Mouse (Mus musculus) T-helper 2 cell (primary cell): ENCODE measurements around the gene 4933407L21Rik.

ENCODE experiments used
- in situ Hi-C: fragments of 300-600 bp; cut with MboI, MseI; formaldehyde crosslinking; loops from one replicate; pipeline ENCODE4 v1.15.1; 2025; ENCODE audit warnings: high pct_unique_total_duplicates

4933407L21Rik gene

DNA sequence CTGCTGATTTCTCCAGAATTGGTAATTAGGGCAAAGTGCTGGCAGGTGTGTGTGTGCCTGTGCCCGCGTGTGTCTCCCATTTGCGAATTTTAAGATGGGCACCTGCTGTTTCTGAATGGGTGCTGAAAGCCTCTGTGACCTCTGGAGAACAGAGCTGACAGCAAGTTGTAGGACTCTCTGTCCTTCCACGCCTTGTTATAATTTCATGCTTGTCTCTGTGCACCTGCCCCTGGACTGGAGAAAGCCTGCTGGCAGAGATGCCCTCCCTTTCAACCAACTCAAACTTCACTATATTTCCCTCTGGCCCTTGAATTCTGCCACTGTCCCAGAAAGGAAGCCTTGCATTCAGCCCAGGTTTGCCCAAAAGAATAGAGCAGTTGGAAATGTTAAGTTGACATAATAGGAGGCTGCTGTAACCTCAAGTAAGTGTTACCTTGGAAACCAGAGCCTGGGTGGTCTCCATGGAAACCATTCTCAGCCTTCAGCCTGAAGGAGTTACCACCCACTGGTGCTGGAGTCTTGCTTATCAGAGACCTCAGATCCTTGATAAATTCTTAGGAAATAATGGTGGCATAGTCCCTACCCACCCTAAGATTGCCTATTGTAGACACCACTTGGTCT is 11.3 kb upstream of the 4933407L21Rik start:
- in situ Hi-C loops, result no loop called here

DNA sequence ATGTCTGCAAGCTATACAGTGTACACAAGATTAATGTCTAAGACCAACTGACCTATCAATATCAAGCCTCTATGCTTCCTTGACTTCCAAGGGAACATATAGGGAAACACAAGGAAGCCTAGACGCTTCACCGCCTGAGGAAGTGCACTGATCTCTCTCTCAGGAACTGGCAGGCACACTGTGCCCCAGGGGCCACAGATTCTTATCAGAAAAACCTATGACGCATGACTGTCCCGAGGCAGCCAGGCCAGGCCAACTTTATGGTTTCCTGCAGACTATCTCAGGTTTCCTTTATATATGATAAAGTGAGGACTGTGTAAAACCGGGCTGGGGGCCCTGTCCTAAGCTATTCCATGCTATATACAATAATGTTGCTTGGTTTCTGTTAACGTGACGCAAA is 8.7 kb upstream of the 4933407L21Rik start:
- in situ Hi-C loops, result loop anchor here (5.0 kb wide), 1 partner anchor 67 kb away; no protein-coding TSS in a partner anchor

DNA sequence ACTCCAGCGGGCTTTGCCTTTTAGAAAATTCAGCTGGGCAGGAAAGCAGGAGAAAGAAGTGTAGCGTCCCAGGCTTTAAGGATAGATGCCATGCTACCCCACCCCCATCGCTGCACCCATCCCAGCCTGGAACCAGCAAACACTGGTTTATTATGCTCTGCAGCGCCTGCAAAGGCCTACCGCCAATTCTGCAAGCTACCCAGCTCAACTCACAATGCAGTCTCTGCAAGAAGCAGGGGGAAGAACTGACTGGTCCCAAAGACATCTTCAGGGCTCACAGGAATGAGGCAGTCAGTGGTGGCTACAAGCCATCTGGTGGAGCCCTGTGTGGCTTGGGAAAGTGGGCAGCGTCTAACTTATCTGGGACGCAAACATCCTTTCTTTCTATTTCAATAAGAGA is 6.6 kb upstream of the 4933407L21Rik start:
- in situ Hi-C loops, result loop anchor here (5.0 kb wide), 1 partner anchor 69 kb away; no protein-coding TSS in a partner anchor

DNA sequence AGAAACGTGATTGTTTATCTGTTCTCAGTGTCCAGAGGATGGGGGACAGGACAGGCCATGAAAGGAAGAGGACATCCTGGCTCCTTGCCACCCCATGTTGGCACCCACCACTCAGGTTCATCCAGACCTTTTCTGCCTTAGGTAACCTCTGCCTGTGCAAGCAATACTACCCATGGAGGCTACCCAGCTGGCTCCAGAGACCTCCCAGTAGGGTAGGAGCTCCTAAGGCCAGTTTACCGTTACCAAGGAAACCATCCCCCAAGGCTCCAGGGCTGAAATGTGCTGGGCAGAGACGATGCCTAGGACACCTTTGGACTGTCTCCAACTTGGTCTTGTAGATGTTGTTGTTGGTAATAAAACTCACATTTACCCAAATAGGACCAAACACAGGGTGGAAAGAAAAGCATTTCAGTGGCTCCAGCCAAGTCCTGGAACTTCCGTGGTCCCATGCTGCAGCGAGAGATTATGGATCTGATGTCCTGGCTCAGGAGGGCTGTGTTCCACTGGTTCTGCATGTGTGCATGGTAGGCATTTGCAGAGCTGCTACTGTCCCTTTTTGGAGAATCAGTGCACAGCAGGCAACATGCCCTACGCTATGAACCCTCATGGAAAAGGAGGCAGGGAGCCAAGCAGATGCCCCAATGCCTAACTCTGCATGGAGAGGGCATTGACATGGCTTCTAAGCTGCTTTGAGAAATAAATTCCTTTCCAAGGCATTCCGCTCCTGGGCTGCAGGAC is 6.0 kb upstream of the 4933407L21Rik start:
- in situ Hi-C loops, result loop anchor here (5.0 kb wide), 1 partner anchor 70 kb away; no protein-coding TSS in a partner anchor

DNA sequence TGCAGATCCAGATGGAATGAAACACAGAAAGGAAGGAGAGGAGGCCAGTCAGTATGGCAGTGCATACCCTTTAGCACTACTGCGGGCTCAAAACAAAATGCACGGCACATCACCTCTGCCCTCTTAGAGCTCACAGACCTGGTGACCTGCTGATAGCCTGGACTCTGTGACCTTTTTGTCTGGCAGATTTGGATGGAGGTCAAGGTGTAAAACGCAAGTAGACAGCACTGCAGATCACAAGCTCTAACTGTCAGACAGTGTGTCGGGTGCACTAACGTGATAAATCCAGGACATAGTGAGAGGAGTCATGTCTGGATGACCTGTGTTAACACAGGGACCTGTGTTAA is 5.4 kb upstream of the 4933407L21Rik start:
- in situ Hi-C loops, result loop anchor here (5.0 kb wide), 1 partner anchor 71 kb away; no protein-coding TSS in a partner anchor

DNA sequence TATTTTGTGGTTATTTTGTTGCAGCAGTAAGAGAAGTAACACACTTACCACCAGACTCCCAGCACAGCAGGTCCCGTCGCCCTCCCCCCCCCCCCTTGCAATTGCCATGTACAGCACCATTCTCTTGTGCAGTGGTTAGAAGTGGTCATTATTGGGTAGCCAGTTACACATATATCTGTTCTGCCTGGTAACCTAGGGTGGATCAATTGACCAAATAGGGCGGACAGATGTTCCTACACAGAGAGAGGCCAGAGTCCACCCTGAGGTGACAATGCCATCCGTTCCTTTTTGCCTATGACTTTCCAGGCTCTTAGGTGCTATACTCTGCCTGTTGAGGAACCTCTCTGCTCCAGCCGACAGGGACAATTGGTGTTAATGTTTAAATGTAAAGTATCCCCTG is 3.1 kb upstream of the 4933407L21Rik start:
- in situ Hi-C loops, result no loop called here

DNA sequence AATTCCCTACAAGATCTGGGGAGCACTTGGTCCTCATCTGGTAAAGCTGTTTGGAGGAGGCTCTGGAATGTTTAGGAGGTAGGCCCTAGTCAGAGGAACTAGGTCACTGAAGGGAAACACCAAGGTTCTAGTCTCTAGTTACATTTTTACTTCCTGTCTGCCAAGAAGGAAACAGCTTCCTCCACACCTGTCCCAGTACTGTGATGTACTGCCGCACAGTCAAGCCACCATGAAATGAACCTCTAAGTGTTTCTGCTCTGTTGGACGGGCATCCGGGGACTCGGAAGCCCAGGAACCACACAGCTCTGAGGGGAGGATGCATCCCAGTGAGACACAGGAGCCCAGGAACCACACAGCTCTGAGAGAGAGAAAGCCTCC is 394 bp downstream of the 4933407L21Rik start:
- in situ Hi-C loops, result no loop called here

DNA sequence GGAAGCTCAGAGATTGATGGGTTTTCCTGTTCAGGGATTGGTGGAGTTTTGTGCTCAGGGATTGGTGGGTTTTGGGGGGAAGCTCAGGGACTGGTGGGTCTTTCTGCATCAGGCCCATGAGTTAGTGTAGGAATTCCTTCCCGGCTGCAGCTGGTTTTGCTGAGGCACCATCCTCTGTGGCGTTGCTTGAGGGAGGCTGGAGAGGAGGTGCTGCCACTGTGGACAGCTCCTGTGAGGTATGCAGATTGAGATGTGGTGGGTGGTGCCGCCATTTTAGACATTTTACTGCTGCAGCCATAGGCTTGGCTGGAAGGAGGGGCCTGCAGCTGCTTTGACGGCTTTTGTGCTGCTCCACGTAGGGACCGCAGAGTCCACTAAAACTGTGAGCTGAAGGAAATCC is 1.1 kb downstream of the 4933407L21Rik start:
- in situ Hi-C loops, result no loop called here

DNA sequence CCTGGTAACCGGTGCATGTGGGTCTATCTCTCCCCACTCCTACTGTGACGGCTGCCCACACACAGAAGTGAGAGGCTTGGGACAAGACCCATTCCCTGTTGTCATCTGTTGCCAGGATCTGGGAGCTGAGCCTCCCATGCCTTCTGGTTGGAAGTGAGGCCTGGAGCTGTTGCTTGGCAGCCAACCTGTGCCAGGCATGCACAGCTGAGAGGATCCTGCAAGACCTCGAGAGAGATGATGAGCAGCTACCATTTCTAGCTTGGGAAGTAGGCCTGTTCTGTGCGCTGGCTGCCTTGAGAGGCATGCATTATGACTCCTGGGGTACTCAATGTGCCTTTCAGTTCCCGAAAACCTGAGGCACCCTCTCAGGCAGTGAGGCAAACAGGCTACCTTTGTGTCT is 2.9 kb downstream of the 4933407L21Rik start:
- in situ Hi-C loops, result loop anchor here (5.0 kb wide), 1 partner anchor 76 kb away; no protein-coding TSS in a partner anchor

DNA sequence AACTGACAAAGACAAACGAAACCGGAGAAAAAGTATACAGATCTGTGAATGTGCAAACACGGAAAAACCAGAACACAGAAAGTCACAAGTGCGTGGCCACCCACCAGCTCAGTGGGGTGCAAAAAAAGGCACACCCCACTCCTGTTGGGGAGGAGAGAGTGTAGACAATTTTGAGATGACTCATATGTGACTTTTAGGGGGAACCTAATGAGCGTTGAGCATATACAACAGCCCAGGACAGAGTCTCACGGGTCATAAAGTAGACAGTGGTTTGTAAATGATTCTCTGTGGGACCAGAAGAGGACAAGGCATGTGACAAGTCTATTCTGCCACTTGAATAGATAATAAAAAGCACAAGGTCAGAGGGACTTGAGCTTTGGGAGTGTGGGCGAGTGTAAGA is 4.9 kb downstream of the 4933407L21Rik start:
- in situ Hi-C loops, result loop anchor here (5.0 kb wide), 1 partner anchor 74 kb away; no protein-coding TSS in a partner anchor

DNA sequence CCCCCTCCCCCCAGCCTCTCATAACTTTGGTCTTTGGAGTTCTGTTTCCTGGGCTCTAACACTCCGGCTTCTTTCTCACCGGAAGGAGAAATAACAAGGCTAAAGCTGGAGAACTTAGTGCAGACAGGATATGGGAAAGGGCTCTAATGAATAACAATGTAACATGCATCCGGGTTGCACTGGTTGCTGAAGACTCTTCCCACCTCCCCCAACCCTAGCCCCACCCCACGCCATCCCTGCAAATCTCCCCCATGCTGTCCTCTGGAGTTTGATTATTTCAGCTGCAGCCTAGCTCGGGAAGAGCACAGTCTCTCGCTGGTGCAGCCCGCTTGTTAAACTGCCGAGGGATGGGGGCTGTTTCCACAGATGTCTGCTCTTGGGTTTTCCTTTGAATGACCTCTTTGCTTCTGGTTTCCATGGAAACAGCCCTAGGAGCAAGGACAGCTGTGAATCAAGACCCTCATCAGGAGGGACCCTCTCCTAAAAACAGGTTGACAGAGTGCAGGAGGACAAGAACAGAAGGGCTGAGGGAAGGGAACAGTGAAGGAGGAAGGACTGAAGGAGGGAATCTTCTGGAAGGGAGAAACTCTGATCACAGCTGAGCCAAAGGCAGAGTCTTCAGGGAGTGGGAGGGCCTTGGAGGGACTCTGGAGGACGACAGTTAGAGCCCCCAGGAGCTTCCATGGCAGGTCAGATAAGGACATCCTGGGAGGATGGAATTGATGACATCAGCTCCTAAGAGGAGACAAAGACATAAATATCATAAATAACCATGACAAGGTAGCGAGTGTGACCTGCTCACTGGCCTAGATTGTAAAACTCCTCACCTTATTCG is 5.6 kb downstream of the 4933407L21Rik start:
- in situ Hi-C loops, result loop anchor here (5.0 kb wide), 1 partner anchor 73 kb away; no protein-coding TSS in a partner anchor

DNA sequence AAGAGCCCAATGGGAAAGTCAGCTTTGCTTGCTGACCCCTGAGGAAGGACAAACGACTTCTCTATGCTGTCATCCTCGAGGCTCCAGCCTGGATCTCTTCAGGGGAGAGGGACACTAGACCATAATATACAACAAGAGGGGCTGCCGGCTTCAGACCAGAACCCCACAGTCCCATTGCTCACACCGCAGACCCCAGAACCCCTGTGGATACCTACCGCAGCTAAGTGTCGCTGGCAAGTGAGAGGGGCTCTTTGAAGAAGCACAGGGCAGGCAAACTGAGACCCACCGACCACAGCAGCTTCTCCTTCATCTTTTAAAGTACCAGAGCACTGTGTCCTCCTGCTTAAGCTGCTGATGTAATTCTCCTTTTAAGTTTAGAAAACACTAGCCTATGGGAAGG is 6.3 kb downstream of the 4933407L21Rik start:
- in situ Hi-C loops, result loop anchor here (5.0 kb wide), 1 partner anchor 73 kb away; no protein-coding TSS in a partner anchor

DNA sequence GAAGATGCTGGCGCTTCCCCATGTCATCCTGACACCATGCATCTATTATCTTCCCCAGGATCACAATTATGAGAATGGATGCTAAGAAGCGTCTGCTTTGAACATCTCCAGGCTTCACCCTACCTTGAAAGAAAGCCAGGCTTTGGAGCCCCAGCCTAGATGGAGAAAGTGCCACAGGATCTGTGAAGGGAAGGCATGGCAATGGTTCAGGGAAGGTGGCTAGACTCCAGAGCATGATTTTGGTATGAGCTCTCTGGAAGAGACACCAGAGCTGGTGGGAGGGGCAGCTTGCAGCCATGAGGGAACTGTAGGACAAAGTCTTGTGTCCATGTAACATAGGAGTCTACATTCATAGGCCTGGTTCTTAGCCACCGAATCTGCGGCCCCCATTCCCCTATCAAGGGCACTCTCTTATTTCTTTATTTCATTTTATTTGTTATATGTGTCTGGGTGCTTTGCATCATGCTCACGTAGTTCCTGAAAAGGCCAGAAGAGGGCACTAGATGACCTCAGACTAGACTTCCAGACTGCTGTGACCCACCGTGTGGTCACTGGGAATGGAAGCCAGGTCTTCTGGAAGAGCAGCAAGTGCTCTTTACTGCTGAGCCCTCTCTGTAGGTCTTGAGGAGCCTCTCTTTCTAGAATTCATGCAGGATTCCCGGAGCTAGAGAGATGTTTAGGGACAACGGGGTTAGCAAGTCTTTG is 7.0 kb downstream of the 4933407L21Rik start:
- in situ Hi-C loops, result no loop called here

DNA sequence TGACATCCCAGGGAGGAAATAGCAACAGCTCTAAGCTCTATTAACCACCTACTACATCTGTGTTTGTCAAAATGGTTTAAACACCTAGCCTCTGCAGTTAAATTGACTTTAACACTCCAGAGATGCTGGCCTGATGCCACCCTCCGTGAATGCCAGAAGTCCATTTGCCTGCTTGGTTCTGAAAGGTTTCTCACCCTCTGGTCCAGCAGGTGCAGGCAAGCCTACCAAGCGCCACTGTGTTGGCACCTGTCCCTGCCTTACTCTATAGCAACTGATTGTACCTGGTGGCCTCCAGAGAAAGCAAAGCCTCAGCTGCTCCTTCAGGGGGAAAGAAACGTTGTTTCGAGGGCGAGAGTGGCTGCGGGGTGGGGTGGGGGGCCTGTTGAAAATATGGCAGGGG is 8.0 kb downstream of the 4933407L21Rik start:
- in situ Hi-C loops, result no loop called here

DNA sequence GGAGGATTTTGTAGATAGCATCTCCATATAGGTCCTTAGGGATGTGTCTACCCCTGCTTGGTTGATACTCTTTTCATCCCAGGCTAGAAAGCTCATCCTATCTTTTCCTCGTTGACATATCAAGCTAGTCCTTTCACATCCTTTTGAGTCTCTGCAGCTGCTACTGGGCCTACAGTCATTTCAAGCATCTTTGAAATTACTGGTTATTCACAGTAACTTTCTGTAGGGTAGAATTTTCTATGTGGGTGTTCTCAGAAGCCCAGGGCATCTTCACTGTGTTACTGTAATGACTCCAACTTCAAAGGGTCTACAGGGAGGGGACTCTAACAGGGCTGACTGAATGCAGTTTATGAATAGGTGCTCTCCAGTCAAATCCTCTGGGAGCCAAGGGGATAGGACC is 9.0 kb downstream of the 4933407L21Rik start:
- in situ Hi-C loops, result no loop called here

DNA sequence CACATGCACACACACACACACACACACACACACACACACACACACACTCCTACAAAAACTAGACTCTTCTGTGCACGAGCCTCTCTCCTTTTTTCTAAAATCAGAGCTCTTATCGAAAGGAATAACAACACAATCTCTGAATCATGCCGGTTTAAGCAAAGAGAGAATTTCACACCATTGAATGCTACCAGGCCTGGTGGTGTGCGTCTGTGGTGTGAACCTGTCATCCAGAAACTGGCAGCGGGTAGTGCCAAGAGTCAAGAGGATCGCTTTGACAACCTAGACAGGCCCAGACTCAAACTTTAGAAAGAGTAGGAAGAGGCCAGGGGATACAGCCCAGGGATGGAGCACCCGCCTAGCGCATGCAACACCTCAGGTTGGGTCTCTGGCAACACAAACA is 14.0 kb downstream of the 4933407L21Rik start:
- in situ Hi-C loops, result no loop called here

DNA sequence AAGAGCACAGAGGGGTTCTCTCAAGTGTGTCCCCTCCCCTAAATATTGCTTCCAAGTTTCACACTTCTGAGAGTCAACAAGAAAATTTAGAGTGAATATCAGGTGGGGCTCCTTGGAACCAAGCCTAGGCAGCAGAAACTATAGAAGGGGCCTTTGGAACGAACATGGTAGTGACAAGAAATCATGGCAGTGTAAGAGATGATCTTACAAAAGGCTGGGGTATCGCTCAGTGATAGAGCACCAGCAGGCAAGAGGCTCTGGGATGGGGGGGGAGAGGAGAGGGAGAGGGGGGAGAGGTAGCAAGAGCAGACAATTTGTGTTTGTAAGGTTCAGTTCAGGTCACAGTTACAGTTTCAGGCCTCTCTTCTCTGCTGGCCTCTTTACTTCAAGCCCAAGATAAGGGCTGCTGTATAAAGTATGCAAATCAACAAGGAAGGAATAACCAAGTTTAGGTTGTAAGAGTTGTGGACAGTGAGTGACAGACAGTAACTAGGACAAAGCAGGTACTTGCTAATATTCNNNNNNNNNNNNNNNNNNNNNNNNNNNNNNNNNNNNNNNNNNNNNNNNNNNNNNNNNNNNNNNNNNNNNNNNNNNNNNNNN is 20.9 kb downstream of the 4933407L21Rik start:
- in situ Hi-C loops, result no loop called here

DNA sequence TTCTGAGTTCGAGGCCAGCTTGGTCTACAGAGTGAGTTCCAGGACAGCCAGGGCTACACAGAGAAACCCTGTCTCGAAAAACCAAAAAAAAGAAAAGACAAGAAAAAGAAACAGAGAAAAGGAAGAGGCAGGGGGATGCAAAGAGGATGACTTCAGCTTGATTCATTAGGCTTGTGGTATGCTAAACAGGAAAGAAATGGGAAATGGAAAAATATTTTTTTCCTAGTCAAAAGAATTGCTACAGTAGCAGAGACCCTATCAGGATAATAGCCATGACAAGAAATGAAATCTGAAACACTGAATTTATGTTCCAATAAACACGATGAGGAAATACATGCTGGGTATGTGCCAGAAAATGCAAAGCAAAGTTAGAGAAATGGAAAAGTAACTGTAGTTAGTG is 26.9 kb downstream of the 4933407L21Rik start:
- in situ Hi-C loops, result no loop called here

DNA sequence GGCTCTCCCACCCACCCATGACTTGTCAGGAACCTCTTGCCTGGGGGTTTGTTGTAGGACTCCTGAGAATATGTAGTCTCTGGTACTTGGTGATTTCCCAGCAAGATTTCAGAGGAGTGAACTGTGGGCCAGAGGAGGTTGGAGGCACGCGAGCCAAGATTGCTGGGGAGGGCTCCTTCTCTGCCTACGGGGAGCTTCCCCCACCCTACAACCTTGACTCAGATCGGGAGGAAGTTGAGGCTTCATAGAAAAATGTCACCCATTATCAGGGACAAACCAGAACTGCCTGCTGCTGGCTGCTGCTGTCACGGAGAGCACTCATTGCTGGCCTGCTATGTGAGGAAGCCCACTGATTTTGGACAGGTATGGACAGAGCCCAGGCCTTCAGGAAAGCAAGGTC is 29.0 kb downstream of the 4933407L21Rik start:
- in situ Hi-C loops, result no loop called here

DNA sequence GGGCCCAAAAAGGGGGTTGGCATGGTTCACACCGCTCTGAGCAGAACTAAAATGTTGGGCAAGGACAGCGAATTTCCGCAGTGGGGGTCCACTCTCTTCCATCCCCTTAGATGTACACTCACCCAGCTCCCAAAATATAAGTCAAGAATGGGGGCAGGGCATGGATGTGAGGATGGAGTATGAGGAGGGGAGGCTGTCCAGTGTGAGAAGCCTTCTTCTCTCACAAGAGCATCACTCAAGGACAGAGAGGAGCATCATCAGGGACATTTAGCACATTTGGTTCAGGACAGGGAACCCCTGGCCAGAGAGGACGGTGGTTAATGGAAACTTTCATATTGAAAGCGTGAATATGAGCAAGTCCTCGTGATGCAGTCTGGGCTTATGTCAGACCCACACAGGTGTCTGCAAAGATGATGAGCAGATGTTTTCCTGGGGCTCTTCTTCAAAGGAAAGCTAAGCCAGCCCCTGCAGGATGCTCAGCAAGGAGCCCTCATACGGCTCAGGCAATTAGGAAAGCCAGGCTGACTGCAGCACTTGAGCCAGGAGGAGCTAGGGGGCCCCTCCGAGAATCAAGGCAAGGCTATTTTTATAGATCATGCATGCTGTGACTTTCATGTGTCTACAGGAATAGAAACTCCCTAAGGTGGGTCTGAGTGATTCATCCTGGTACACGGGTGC is 29.8 kb downstream of the 4933407L21Rik start:
- in situ Hi-C loops, result no loop called here
